Mouse (Mus musculus): ENCODE data around the gene Angptl2. TPM values are rescaled to one million over a fixed set of nuclear protein-coding genes. Genes with fewer than 3 reads are reported as not detected.

The Angptl2 gene
- total RNA-seq, 2 experiments from 2014 or later: 4.7 to 7.2 TPM

- intact Hi-C loops (cut with DNase I): no loop called here
- DNase-seq: no peak
These were observed 52.7 kb downstream of the Angptl2 start for GRCm38 (mm10) chr2:33268384-33269131.

GRCm38 (mm10) chr2:33269132-33269493 lies 53.2 kb downstream of the Angptl2 start:
- intact Hi-C loops (cut with DNase I): no loop called here
- DNase-seq: peak; percentile 20

- intact Hi-C loops (cut with DNase I): no loop called here
- DNase-seq: no peak
These were observed 54.7 kb downstream of the Angptl2 start for GRCm38 (mm10) chr2:33270569-33270968.

GRCm38 (mm10) chr2:33271511-33271910 lies 55.6 kb downstream of the Angptl2 start:
- no peak for DNase-seq
- intact Hi-C loops (cut with DNase I): no loop called here

- no peak for DNase-seq
- intact Hi-C loops (cut with DNase I): no loop called here
These were observed 57.0 kb downstream of the Angptl2 start for GRCm38 (mm10) chr2:33272665-33273439.

DNA sequence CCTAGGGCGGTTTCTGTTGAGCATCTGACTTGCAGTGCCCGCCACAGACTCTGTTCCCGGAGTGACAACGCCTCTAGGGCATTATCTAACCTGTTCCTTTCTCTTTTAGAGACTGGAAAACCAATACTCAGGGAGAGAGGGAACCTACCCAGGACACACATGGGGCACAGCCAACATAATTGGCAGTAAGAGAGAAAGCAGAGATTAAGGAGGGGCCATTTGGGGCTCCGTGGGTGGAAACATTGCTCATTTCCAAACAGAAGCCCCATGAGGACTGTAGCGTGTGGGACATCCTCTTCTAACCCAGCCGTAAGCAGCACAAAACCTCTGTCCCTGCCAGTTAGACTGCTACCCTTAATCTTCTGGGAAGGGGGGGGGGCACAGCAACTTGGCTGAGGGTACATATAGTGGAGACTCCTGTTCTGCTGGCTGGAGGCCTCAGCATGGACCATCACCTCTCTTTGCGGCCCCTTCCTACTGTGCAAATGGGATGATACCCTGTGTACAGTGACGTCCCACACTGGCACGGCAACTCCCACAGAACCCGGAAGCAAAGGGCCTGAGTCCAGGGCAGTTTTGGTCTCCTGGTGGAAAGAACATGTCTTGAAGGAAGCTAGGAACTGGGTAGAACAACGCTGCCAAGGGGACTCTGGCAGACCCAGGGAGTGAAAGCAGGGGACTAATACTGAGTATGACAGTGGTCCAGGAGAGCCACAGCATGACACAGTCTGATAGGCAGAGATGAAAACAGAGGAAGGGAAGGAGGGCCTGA lies 59.0 kb downstream of the Angptl2 start:
- intact Hi-C loops (cut with DNase I): no loop called here
- DNase-seq: no peak

- intact Hi-C loops (cut with DNase I): no loop called here
- no peak for DNase-seq
These were observed 63.9 kb downstream of the Angptl2 start for GRCm38 (mm10) chr2:33279758-33280157.

DNA sequence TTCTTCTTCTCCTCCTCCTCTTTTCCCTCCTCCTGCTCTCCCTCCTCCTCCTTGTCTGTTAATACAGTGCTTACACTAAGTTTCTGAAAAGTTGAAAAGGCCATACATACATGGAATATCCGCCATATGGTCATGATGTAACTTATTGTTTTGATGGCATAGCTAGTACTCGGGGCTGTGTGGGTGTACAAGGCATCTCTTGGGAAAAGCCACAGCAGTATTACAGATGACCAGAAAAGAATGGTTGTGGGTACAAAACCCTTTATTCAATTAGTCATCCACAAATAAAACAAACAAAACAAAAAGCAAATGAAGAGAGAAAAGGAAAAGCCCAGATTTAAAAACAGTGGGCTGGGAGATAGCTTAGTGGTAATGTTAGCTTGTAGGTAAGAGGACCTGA lies 64.7 kb downstream of the Angptl2 start:
- intact Hi-C loops (cut with DNase I): no loop called here
- no peak for DNase-seq

DNA sequence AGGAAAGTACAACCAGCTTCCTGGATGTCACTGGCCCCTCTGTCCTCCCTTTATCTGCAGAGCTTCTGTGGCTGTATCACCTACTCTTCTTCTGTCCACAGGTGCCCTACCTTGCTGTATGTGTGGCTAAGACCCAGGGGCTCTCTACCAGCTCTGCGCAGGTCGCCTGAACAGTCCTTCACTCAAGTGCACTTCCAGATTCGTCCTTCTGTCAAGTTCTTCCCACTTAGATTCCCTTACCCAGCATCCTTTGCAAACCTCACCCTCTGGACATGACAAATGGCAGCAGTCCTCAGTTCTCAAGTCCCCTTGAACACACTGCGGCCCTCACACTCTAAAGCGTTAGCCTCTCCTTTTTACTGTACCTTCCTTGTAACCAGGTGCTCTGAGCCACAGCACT lies 65.9 kb downstream of the Angptl2 start:
- no peak for DNase-seq
- intact Hi-C loops (cut with DNase I): no loop called here

DNA sequence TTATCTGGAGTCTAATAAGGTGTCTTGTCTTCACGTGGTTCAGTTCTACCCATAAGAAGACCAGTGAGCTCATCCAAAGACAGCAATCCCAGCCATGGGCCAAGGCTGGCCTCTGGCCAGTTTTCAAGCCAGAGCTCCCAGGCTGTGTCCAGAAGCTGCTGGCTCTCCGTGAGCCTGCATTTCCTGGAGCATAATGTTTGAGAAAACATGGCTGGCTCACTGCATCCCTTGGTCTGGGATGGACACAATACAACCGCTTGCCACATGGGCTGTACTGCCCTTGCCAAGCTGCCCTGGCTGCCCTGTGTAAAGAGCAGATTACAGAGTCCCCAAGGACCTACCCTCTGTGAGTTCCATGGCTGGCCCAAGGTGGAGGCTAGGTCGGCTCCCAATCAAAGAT lies 67.0 kb downstream of the Angptl2 start:
- DNase-seq: peak; percentile 89
- intact Hi-C loops (cut with DNase I): no loop called here

DNA sequence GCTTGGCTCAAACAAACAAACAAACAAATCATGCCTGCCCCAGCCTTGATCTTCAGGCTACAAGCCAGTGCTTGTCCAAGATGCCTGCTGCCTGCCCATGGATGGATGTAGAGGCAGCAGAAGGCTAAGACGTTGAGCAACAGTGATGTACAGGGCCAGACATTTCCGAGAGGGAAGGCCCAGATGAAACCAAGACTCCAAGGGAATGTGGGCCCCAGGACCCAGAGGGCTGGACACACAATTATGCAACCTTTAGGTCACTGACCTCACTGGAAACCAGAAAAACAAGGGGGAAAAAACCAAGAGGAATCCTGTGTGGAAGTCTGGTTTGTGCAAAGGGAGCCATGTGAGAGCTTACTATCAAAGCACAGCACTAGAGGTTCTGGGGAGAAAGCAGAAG lies 67.8 kb downstream of the Angptl2 start:
- no peak for DNase-seq
- intact Hi-C loops (cut with DNase I): no loop called here

DNA sequence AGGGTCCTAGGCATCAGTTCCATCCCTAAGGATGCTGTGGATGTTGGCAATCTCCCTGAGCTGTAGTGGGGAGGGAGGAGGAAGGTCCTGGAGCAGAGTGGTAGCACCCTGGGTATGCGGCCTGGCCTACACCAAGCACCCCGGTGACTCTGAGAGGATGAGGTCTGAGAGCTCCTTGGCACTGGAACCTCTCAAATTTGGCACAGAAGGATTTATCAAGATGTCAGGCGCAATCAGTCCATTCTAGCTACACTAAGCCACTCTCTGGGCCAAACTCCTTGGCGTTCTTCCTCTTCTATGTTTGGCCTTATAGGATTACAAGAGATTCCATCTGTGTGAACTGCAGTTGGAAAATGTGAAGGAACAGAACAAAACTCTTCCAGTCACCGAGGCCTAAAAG lies 73.0 kb downstream of the Angptl2 start:
- intact Hi-C loops (cut with DNase I): no loop called here
- DNase-seq: peak; percentile 48

- peak; percentile 50 for DNase-seq
- intact Hi-C loops (cut with DNase I): no loop called here
These were observed 74.6 kb downstream of the Angptl2 start for GRCm38 (mm10) chr2:33290491-33290890.

DNA sequence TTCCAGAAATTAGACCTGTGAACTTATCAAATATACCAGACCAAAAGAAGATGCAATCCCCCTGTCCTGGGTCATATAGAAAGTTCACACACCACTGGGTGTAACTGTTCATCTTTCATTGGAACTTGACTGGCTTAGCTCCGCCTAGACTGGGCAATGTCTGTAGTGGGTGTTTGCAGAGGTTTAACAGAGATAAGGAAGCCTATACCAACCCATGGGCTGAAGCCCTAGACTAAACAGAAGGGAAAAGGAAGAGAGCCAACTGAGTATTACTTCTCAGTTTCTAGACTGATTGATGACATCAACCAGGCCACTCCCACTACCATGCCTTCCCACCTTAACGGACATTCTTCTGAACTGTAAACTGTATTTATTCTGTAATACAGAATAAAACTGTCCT lies 76.2 kb downstream of the Angptl2 start:
- intact Hi-C loops (cut with DNase I): no loop called here
- DNase-seq: no peak

- no peak for DNase-seq
- intact Hi-C loops (cut with DNase I): no loop called here
These were observed 79.2 kb downstream of the Angptl2 start for GRCm38 (mm10) chr2:33295115-33295514.

Other genes starting within 250 kb of the Angptl2 start
- 10 to 100 TPM; 17.1 to 20.3 TPM for gene Slc2a8, start 234.0 kb upstream of the Angptl2 start, total RNA-seq (2021)
- 100 to 1,000 TPM; 158 to 162 TPM for gene Garnl3, start 84.4 kb upstream of the Angptl2 start, total RNA-seq (2021)
- gene Ralgps1, start 155.4 kb downstream of the Angptl2 start, total RNA-seq (2021): 100 to 1,000 TPM; 117 to 123 TPM
- gene Zbtb34, start 215.3 kb downstream of the Angptl2 start, total RNA-seq (2021): 10 to 100 TPM; 68.2 to 70.5 TPM